Mouse (Mus musculus): ENCODE measurements at regions not wholly inside any gene's neighbourhood (a gene's known extent, or its start where the extent isn't known, plus 50 kb on each side); places are given as distances from the start of the nearest gene placed in this dataset.

DNA sequence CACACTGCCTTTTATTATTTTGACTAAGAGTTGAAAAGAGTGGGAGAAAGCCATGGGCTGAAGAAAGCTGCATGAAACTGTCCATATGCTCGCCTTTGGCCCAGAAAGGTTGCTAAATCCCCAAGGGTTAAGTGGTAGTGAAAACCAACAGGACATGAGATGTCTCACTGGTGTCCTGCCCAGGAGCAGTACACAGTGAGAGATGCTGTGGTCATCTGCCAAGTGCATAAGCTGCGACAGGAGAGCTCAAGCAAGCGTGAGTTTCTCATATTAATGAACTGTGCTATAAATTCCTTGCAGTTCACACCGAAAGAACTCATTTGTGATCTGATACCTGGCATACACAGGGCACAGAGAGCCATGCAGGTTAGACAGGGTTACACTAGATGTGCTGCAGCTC, 380.0 kb downstream of the Gria2 start:
- TF ChIP-seq CTCF (IDR thresholded peaks at IDR 0.05; ENCODE audit: extremely low read depth, insufficient read length, insufficient replicate concordance, low read depth, low read length) (no peak), POLR2A (IDR thresholded peaks at IDR 0.05; ENCODE audit: low read depth, low read length) (no peak)

Data from small intestine, adult 2 months (tissue).